Mouse (Mus musculus): ENCODE data around the gene Fndc8.

Fndc8 gene

GRCm38 (mm10) chr11:82891936-82892335 lies at the start of gene Fndc8:
Gene Fndc8, plus strand, starts transcription at chr11:82892124.
- peak; percentile 24 for DNase-seq (ENCODE audit: low spot score)

- peak; percentile 51 for DNase-seq (ENCODE audit: low spot score)
Measured at GRCm38 (mm10) chr11:82844771-82845414, 47.0 kb upstream of the Fndc8 start.

DNA sequence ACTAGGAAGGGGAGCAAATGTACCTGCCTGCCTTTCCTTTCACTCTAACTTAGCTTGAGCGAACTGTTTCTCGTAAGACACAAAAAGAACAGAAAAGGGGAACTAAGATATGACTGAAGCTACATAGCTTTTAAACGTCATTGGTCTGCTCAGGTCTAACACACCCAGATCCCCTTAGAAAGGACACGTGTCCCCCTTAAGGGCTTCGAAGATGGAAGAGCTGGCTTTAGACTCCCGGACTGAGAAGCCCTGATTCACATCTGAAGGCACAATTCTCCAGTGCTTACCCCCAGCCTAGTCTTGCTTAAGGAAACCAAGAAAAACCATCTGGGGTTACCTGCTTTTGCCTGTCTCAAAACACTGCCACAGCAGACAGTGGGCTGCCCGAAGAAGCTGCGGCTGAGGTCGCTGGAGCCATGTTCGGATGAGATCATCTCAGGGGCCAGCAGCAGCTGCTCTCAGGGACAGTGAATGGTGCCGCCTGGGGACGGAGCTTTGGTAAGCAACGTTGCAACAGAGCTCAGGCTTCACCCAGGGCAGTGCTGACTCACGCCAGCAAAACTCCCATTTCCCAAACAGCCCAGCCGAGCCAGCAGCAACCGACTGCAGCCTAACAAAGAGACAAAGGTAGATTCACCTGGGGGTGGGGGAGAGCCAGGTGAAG lies 46.4 kb upstream of the Fndc8 start:
- peak; percentile 90 for DNase-seq (ENCODE audit: low spot score)

DNA sequence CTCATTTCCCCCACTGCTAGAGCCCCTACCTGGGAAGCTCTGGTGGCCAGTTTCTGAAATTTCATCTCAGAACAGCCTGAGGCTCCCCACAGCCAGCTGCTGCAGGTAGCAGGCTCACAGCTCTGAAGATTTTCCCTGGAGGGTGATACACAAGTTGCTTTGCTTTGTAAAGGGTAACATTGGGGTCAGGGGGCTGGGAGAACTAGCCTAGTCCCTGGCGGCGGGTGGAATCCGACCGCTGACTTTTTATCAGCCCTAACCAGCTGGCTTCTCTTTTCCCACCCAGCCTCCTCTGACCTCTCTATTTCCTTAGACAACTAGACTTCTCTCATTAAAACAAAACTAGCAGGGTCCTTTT lies 45.9 kb upstream of the Fndc8 start:
- DNase-seq (ENCODE audit: low spot score): no peak

DNA sequence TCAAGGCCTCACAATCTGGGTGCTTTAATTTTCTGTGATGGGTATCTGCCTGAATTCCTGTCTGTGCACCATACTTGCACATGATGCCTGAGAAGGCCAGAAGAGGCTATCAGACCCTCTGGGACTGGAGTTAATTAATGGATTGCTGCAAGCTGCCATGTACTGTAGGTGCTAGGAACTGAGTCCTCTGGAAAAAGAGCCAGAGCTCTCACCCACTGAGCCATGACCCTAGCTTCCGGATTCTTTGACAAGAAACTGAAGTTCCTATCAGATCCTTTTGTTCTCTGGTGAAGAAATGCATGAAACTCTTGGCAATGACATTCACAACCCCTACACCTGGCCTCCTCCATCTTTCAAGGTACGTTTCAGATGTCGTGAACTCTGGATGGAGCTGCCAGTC lies 45.0 kb upstream of the Fndc8 start:
- no peak for DNase-seq (ENCODE audit: low spot score)

DNA sequence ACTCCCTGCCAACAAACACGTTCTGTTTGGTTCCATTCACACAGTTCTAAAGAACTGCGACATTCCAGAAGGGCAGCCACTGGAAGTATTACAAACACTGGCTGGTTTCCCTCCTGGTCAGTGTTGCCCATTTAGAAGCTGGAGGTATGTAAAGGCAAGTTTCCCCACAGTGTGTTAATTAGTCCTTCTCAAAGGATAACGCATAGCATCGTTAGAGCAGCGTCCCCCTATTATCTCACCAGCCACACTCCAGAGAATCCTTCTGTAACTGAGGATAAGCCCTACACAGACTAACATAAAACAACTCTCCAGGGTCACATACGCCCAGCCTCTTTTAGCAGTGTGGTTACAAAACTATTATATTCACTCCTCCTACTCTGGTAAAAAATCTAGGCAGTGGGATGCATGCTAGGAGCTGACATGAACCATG lies 44.3 kb upstream of the Fndc8 start:
- DNase-seq (ENCODE audit: low spot score): no peak

GRCm38 (mm10) chr11:82850259-82850658 lies 41.7 kb upstream of the Fndc8 start:
- DNase-seq (ENCODE audit: low spot score): no peak

GRCm38 (mm10) chr11:82852115-82852514 lies 39.8 kb upstream of the Fndc8 start:
- no peak for DNase-seq (ENCODE audit: low spot score)

DNA sequence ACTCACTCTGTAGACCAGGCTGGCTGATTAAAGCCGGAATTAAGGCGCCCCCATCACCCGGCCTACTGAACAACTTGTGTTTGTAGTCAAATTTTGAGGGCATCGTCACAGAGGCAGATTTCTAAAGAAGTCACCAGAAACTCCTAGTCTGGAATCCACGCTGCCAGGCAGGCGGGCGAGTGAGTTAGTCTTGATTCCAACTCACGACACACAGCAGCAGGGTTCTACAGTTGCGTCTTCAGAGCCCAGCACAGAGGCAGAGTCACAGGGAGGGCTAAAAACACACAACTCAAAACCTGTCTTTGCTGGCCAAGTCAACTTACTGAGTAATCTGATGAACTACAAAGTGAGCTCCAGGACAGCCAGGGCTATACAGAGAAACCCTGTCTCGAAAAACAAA lies 39.4 kb upstream of the Fndc8 start:
- no peak for DNase-seq (ENCODE audit: low spot score)

DNA sequence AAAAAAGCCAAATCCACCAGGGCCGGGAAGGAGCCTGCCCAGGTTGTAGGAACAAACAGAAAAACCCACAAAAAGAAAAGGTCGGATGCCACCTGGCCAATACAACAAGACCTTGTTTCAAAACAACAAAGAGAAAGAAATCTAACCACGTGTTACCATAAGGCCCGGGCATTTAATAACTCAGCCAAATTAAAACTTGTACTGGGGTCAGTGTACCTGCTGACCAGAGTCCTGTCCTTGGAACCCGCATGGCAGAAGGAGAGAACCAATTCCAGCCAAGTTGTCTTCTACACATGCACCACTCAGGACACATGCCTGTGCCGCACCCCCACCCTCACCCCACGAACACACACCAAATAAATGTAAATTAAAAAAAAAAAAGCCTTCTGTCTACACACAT lies 39.0 kb upstream of the Fndc8 start:
- no peak for DNase-seq (ENCODE audit: low spot score)

DNA sequence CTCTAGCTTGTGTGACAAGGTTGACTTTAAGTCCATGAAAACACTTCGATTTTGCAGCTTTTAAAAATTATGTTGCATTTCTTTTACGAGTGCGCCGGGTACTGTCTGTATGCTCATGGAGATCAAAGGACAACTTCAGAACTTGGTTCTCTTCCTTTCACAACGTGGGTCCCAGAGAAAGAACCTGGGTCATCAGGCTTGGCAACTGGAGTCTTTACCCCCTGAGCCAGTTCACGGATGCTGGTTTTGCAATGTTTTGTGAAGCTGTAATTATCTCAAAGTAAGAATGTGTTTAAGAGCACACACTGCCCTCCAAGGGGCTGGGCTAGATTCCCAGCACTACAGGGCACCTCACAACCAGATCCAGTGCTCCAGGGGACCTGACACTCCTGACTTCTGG lies 37.8 kb upstream of the Fndc8 start:
- no peak for DNase-seq (ENCODE audit: low spot score)

DNA sequence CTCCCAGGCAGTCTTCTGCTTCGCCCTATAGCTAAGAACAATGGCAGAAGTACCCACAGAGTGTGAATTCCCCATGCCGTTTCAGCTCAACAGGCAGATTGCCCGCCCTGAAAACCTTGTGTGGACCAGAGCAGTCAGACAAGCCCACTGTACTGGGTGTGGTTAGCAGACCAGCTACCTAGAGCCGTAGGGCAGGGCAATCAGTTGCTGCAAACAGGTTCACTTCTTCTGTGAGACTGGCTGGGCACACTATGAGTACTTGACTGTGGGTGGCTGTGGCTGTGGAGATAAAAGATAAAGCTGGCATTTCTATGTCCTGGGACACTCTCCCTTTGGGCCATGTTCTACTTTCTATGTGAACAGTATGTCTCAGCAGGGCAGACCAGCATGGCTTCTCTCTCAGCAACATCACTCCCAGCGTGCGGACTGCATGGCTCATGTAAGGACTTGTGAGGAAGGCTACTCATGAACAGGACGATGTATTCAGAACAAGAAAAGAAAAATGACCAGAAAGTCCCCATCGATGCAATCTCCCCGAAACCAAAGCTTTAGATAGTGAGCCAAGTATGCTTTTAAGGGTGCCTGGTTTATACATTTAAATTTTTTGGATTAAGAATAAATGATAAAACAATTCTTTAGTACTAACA lies 36.5 kb upstream of the Fndc8 start:
- DNase-seq (ENCODE audit: low spot score): no peak

- DNase-seq (ENCODE audit: low spot score): no peak
Measured at GRCm38 (mm10) chr11:82856032-82856431, 35.9 kb upstream of the Fndc8 start.

DNA sequence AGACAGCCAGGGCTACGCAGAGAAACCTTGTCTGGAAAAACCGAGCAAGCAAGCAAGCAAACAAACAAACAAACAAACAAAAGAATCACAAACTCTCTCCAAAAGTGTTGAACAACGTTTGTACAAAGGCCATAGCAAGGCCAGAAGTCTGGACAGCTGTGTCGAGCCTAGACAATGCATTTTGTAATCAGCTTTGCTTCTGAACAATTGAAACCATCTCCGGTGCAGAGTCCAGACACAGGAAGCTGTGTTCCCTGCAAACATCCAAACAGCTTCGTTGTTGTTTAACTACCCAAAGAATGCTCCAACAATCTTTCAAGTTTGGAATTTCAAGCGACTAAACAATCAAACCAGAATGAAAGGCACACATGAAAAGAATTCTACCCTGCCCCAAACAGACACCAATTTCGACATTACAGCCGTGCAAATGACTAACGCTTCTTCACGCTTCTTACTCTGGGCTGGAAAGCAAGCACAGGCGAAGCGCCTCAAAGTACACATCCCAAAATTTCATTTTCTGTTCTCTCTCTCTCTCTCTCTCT lies 34.5 kb upstream of the Fndc8 start:
- no peak for DNase-seq (ENCODE audit: low spot score)

DNA sequence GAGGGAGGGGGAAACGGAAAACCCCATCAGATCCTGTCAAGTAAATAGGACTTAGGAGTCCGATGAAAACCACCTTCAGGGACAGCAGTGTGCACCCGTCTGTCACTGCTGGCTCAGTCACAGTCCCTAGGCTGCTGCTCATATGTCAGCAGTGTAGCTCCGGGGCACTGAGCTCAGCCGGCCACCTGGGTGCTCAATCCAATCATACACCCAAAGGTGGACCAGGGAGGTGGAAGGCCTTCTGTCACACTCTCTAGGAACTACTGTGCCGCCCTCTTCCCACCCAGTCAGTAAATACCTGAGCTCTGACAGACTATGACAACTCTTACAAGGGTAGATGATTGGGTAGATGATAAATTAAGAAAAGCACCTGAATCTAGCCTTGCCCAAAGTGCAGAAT lies 31.2 kb upstream of the Fndc8 start:
- no peak for DNase-seq (ENCODE audit: low spot score)

DNA sequence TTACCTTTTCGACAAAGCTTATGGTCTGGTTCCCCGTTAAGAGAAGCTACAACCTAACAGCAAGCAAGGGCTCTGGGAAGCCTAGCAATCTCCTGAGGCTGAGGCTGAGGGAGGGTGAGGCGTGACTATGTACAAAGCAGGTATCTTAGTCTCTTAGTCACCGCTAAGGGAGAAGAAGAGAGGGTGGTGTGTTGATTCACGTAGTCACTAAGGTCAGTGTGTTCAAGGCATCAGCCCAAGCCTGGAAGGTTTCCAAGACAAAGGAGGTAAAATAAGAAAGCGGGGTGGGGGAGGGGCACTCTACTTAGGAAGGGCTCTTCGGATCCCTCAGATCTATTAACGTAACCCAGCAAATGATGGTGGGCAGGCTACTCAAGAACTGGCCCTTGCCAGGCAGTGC lies 30.4 kb upstream of the Fndc8 start:
- DNase-seq (ENCODE audit: low spot score): no peak

DNA sequence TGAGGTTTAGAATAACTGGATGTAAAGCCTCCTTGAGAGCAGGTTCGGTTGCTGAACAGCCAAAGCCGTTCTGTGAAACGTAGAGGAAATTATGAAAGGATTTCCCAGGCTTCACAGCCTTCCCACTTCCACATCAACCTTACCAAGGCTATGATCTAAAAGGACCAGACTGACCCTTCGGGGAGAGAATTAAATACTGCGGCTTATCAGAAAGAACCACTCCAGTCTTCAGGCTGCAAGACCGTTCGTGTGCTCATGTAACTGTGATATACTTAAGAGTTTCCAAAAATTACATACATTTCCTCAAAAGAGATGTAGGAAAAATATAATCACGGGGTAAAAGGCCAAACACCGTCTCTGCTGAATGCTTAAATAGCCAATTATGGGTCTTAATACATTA lies 29.3 kb upstream of the Fndc8 start:
- DNase-seq (ENCODE audit: low spot score): no peak

GRCm38 (mm10) chr11:82863059-82863458 lies 28.9 kb upstream of the Fndc8 start:
- DNase-seq (ENCODE audit: low spot score): no peak

DNA sequence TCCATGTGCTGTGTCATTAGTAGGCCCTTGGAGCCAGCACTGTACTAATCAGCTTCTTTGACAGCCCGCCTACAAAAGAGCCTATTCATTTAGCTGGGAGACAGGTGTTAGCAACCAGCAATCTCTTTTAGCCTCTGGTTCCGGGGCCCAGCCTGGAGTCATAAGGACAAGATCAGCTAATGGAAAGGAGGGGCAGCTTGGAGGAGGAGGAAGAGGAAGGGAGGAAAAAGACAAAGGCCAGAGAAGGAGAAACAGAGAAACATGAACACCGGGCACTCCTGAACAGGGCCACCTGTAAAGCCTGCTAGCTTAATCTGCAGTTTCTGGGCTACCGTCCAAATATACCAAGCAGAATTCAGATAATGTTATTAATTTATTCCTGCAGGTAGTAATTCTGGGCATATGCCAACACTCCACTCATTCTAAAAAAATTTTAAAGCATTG lies 28.4 kb upstream of the Fndc8 start:
- DNase-seq (ENCODE audit: low spot score): no peak

DNA sequence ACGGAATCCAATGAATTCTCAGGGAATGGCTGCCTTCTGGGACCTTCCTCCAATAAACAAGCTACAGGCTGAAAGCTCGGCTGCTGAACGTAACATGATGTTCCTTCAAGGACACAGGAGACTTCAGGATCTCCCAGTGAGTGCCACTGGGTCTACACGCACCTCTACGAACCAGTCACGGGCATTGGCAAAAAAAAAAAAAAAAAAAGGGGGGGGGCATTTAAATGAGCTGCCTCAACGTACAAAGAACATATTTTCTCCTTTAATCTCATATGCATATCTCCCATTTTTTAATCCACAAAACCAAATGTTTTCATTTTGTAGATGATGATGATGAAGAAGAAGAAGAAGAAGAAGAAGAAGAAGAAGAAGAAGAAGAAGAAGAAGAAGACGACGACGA lies 26.0 kb upstream of the Fndc8 start:
- no peak for DNase-seq (ENCODE audit: low spot score)

- DNase-seq (ENCODE audit: low spot score): no peak
Measured at GRCm38 (mm10) chr11:82866850-82867564, 24.9 kb upstream of the Fndc8 start.

DNA sequence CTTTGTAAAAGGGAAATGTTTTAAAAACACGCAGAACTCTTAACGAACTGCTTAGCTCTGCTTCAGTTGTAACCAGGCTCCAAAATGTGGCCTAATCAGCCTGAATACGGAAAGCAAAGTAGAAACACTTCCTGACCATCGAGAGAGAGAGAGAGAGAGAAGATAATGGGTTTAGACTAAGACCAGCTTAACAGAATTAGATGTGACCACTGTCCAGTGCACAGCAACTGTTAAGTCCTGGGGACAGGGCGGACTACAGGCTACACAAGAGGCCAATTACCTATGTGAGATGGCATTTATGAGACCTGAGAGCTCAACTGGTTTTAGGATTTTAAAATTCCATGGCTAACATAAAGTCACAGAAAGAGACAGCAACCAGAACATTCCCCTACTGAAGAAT lies 24.0 kb upstream of the Fndc8 start:
- no peak for DNase-seq (ENCODE audit: low spot score)

All from adipocyte (in vitro differentiated cells).